Mouse (Mus musculus): ENCODE measurements around the gene Prpf40b.

- TF ChIP-seq EP300 (IDR thresholded peaks at IDR 0.05; ENCODE audit: low read depth in 1 of 2, low read length in 2 of 2) (no peak), MAX (IDR thresholded peaks at IDR 0.05; ENCODE audit: low read length) (no peak), BHLHE40 (IDR thresholded peaks at IDR 0.05; ENCODE audit: borderline replicate concordance, low read depth, low read length) (no peak)
Observed at GRCm38 (mm10) chr15:99248972-99249371, 45.9 kb upstream of the Prpf40b start.
